Mouse (Mus musculus): ENCODE data around the gene Fkbp6. TPM values are rescaled to one million over a fixed set of nuclear protein-coding genes. Genes with fewer than 3 reads are reported as not detected.

Fkbp6 gene
- total RNA-seq (2014; rRNA removed; ENCODE audit: low replicate concordance) (not detected in 2 replicates), polyA plus RNA-seq (2015; fragmentation: Nextera tagmentation; extraction: Ambion mirVana) (not detected in 2 replicates)

- Histone ChIP-seq H3K9ac (replicated peaks; ENCODE audit: low read depth, low read length) (no peak within 1 kb of the TSS), H3K27ac (ENCODE audit: low read depth) (no peak within 1 kb of the TSS), H3K4me3 (ENCODE audit: low read depth, low read length) (no peak within 1 kb of the TSS), H3K36me3 (replicated peaks; ENCODE audit: control insufficient read depth, insufficient read depth, low read length) (no peaks in the 10 kb centered on the region), H3K27me3 (ENCODE audit: control insufficient read depth, insufficient read depth, low read length) (peaks cover 17% of the 10 kb centered on the region), H3K4me2 (ENCODE audit: low read depth, low read length) (no peak within 1 kb of the TSS), H3K9me3 (replicated peaks; ENCODE audit: control insufficient read depth, low read length) (no peaks in the 10 kb centered on the region), H3K4me1 (ENCODE audit: control insufficient read depth, insufficient read depth) (no peaks in the 10 kb centered on the region)
- ATAC-seq (ENCODE audit: insufficient read depth, low read depth) (no peak), DNase-seq (ENCODE audit: low spot score) (no peak)
- no peak for TF ChIP-seq CTCF (IDR thresholded peaks at IDR 0.05; ENCODE audit: low read depth)
- TF ChIP-seq EP300 (IDR thresholded peaks at IDR 0.05; ENCODE audit: low read depth): no peak
- 90% methylated on average over 35 of the region's 35 CpGs for WGBS
Measured at GRCm38 (mm10) chr5:135349862-135350261, at the start of gene Fkbp6. TSS of gene Fkbp6 (minus strand) at chr5:135350044.

- Histone ChIP-seq H3K36me3 (replicated peaks; ENCODE audit: control insufficient read depth, insufficient read depth, low read length) (no peaks in the 10 kb centered on the region), H3K4me2 (ENCODE audit: low read depth, low read length) (no peak overlapping the region), H3K9me3 (replicated peaks; ENCODE audit: control insufficient read depth, low read length) (no peaks in the 10 kb centered on the region), H3K4me1 (ENCODE audit: control insufficient read depth, insufficient read depth) (0 out of 2 replicates have a peak, but pooled peaks cover 4% of the 10 kb centered on the region), H3K27ac (ENCODE audit: low read depth) (no peak overlapping the region), H3K27me3 (ENCODE audit: control insufficient read depth, insufficient read depth, low read length) (no peaks in the 10 kb centered on the region), H3K4me3 (ENCODE audit: low read depth, low read length) (no peak overlapping the region), H3K9ac (replicated peaks; ENCODE audit: low read depth, low read length) (no peak overlapping the region)
- WGBS: 36% methylated on average over 6 of the region's 6 CpGs
- TF ChIP-seq EP300 (IDR thresholded peaks at IDR 0.05; ENCODE audit: low read depth): no peak
- TF ChIP-seq CTCF (IDR thresholded peaks at IDR 0.05; ENCODE audit: low read depth): no peak
- ATAC-seq (ENCODE audit: insufficient read depth, low read depth) (no peak), DNase-seq (ENCODE audit: low spot score) (peak; percentile 17)
Measured at GRCm38 (mm10) chr5:135399382-135399781, 49.5 kb upstream of the Fkbp6 start.

- DNase-seq (ENCODE audit: low spot score) (peak; percentile 50), ATAC-seq (ENCODE audit: insufficient read depth, low read depth) (no peak)
- no peak for TF ChIP-seq EP300 (IDR thresholded peaks at IDR 0.05; ENCODE audit: low read depth)
- peak; percentile 59 for TF ChIP-seq CTCF (IDR thresholded peaks at IDR 0.05; ENCODE audit: low read depth)
- Histone ChIP-seq H3K4me2 (ENCODE audit: low read depth, low read length) (no peak overlapping the region), H3K9me3 (replicated peaks; ENCODE audit: control insufficient read depth, low read length) (no peaks in the 10 kb centered on the region), H3K4me1 (ENCODE audit: control insufficient read depth, insufficient read depth) (peaks cover 11% of the 10 kb centered on the region), H3K27ac (ENCODE audit: low read depth) (no peak overlapping the region), H3K27me3 (ENCODE audit: control insufficient read depth, insufficient read depth, low read length) (no peaks in the 10 kb centered on the region), H3K9ac (replicated peaks; ENCODE audit: low read depth, low read length) (no peak overlapping the region), H3K36me3 (replicated peaks; ENCODE audit: control insufficient read depth, insufficient read depth, low read length) (peaks cover 15% of the 10 kb centered on the region), H3K4me3 (ENCODE audit: low read depth, low read length) (no peak overlapping the region)
- 43% methylated on average over 5 of the region's 5 CpGs for WGBS
Measured at GRCm38 (mm10) chr5:135395826-135396225, 46.0 kb upstream of the Fkbp6 start.

- Histone ChIP-seq H3K9ac (replicated peaks; ENCODE audit: low read depth, low read length) (peak within 1 kb of the TSS; percentile 99), H3K4me2 (ENCODE audit: low read depth, low read length) (peak within 1 kb of the TSS; percentile 87), H3K36me3 (replicated peaks; ENCODE audit: control insufficient read depth, insufficient read depth, low read length) (peaks cover 30% of the 10 kb centered on the region), H3K27ac (ENCODE audit: low read depth) (peak within 1 kb of the TSS; percentile 89), H3K4me1 (ENCODE audit: control insufficient read depth, insufficient read depth) (peaks cover 11% of the 10 kb centered on the region), H3K27me3 (ENCODE audit: control insufficient read depth, insufficient read depth, low read length) (no peaks in the 10 kb centered on the region), H3K9me3 (replicated peaks; ENCODE audit: control insufficient read depth, low read length) (no peaks in the 10 kb centered on the region), H3K4me3 (ENCODE audit: low read depth, low read length) (peak within 1 kb of the TSS; percentile 96)
- peak; percentile 93 for ATAC-seq (ENCODE audit: insufficient read depth, low read depth)
- TF ChIP-seq CTCF (IDR thresholded peaks at IDR 0.05; ENCODE audit: low read depth): no peak
- TF ChIP-seq EP300 (IDR thresholded peaks at IDR 0.05; ENCODE audit: low read depth): 0 out of 2 replicates have a peak, but pooled peaks have one; percentile 37
- WGBS: under 1% methylated on average over 87 of the region's 110 CpGs
- peak; percentile 84 for DNase-seq (ENCODE audit: low spot score)
Measured at GRCm38 (mm10) chr5:135394004-135394823, 44.4 kb upstream of the Fkbp6 start, which contains the start of gene Pom121. TSS of gene Pom121 (minus strand) at chr5:135394546.

GRCm38 (mm10) chr5:135383771-135384170 is 33.9 kb upstream of the Fkbp6 start:
- Histone ChIP-seq H3K27ac (ENCODE audit: low read depth) (no peak overlapping the region), H3K4me1 (ENCODE audit: control insufficient read depth, insufficient read depth) (no peaks in the 10 kb centered on the region), H3K4me2 (ENCODE audit: low read depth, low read length) (no peak overlapping the region), H3K9me3 (replicated peaks; ENCODE audit: control insufficient read depth, low read length) (no peaks in the 10 kb centered on the region), H3K27me3 (ENCODE audit: control insufficient read depth, insufficient read depth, low read length) (no peaks in the 10 kb centered on the region), H3K36me3 (replicated peaks; ENCODE audit: control insufficient read depth, insufficient read depth, low read length) (peaks cover 97% of the 10 kb centered on the region), H3K9ac (replicated peaks; ENCODE audit: low read depth, low read length) (no peak overlapping the region), H3K4me3 (ENCODE audit: low read depth, low read length) (no peak overlapping the region)
- DNase-seq (ENCODE audit: low spot score): no peak
- 78% methylated on average over 10 of the region's 10 CpGs for WGBS
- ATAC-seq (ENCODE audit: insufficient read depth, low read depth): no peak
- no peak for TF ChIP-seq CTCF (IDR thresholded peaks at IDR 0.05; ENCODE audit: low read depth)
- no peak for TF ChIP-seq EP300 (IDR thresholded peaks at IDR 0.05; ENCODE audit: low read depth)

Data from heart, postnatal 0 days (tissue).